Mouse (Mus musculus) embryonic fibroblast, embryonic 13.5 days (primary cell): ENCODE results near the gene Ska3. TPM values are rescaled to one million over a fixed set of nuclear protein-coding genes. Genes with fewer than 3 reads are reported as not detected.
A peak's percentile ranks its signal among the peaks of the same experiment; 100 is the strongest.

Experiments used
- H3K27ac ChIP-seq: 2 replicates; pipeline ENCODE4 v1.5.1; 2012; ENCODE audit warnings: low read length, control low read depth, inconsistent platforms; ENCODE audit not compliant: insufficient read depth
- H3K4me1 ChIP-seq: 2 replicates; pipeline ENCODE4 v1.6.1; 2011; ENCODE audit warnings: low read length; ENCODE audit not compliant: control insufficient read depth, insufficient read depth
- H3K4me3 ChIP-seq: 2 replicates; pipeline ENCODE4 v1.5.1; 2011; ENCODE audit warnings: mild to moderate bottlenecking, control low read depth, low read length; ENCODE audit not compliant: insufficient read depth
- CTCF ChIP-seq: IDR thresholded peaks from 2 replicates; pipeline ENCODE4 v1.5.1; 2011; ENCODE audit warnings: mild to moderate bottlenecking, control low read depth, low read length, moderate library complexity, borderline replicate concordance; ENCODE audit not compliant: insufficient read depth
- POLR2A ChIP-seq: IDR thresholded peaks from 2 replicates; pipeline ENCODE4 v1.6.1; 2011; ENCODE audit warnings: low read depth, mild to moderate bottlenecking, control low read depth, low read length, moderate library complexity
- polyA plus RNA-seq: library from polyadenylated mRNA; stranded (reverse); fragments of >200 nt; gene quantifications from 2 replicates; pipeline ENCODE4 v1.2.4, GENCODE M21; 2011; ENCODE audit warnings: low read depth; ENCODE audit not compliant: missing spikeins, insufficient read length

The Ska3 gene
- polyA plus RNA-seq, 1 experiment, result 18.5 TPM

GRCm38 (mm10) chr14:57797991-57798931 is 27.7 kb downstream of the Ska3 start, which contains the start of gene Sap18:
TSS of gene Sap18 (plus strand) at chr14:57798180.
- TF ChIP-seq POLR2A (peak; percentile 77), CTCF (no peak)

GRCm38 (mm10) chr14:57797551-57797950 is 28.4 kb downstream of the Ska3 start:
- no peak overlapping the region for H3K27ac ChIP-seq
- no peak for TF ChIP-seq CTCF
- no peak for TF ChIP-seq POLR2A
- H3K4me3 ChIP-seq, result peak overlapping the region; percentile 28
- no peaks in the 10 kb centered on the region for H3K4me1 ChIP-seq

More at GRCm38 (mm10) chr14:57797991-57798931, 27.7 kb downstream of the Ska3 start, which contains the start of gene Sap18:
- Histone ChIP-seq H3K4me1 (no peaks in the 10 kb centered on the region), H3K4me3 (peak within 1 kb of the TSS; percentile 74), H3K27ac (no peak within 1 kb of the TSS)

- Histone ChIP-seq H3K4me3 (no peak overlapping the region), H3K27ac (peak overlapping the region; percentile 47; the same call in 1 of the 2 replicates), H3K4me1 (no peaks in the 10 kb centered on the region)
- TF ChIP-seq POLR2A (no peak), CTCF (no peak)
These were observed 34.8 kb downstream of the Ska3 start for GRCm38 (mm10) chr14:57791171-57791570.

GRCm38 (mm10) chr14:57789759-57790158 is 36.2 kb downstream of the Ska3 start:
- Histone ChIP-seq H3K4me1 (no peaks in the 10 kb centered on the region), H3K27ac (no peak overlapping the region), H3K4me3 (no peak overlapping the region)
- TF ChIP-seq CTCF (no peak), POLR2A (no peak)

- Histone ChIP-seq H3K4me3 (no peak overlapping the region), H3K4me1 (no peaks in the 10 kb centered on the region), H3K27ac (no peak overlapping the region)
- TF ChIP-seq CTCF (no peak), POLR2A (no peak)
These were observed 36.7 kb downstream of the Ska3 start for GRCm38 (mm10) chr14:57789311-57789710.

- H3K4me1 ChIP-seq, result no peaks in the 10 kb centered on the region
- no peak overlapping the region for H3K4me3 ChIP-seq
- TF ChIP-seq POLR2A (no peak), CTCF (no peak)
- no peak overlapping the region for H3K27ac ChIP-seq
These were observed 38.6 kb downstream of the Ska3 start for GRCm38 (mm10) chr14:57787406-57787805.

- Histone ChIP-seq H3K27ac (no peak overlapping the region), H3K4me3 (no peak overlapping the region), H3K4me1 (0 out of 2 replicates have a peak, but pooled peaks cover 2% of the 10 kb centered on the region)
- no peak for TF ChIP-seq CTCF
- TF ChIP-seq POLR2A, result no peak
These were observed 53.7 kb downstream of the Ska3 start for GRCm38 (mm10) chr14:57772157-57772815.

- Histone ChIP-seq H3K4me3 (no peak overlapping the region), H3K4me1 (0 out of 2 replicates have a peak, but pooled peaks cover 2% of the 10 kb centered on the region), H3K27ac (no peak overlapping the region)
- no peak for TF ChIP-seq POLR2A
- no peak for TF ChIP-seq CTCF
These were observed 56.9 kb downstream of the Ska3 start for GRCm38 (mm10) chr14:57769102-57769501.

- TF ChIP-seq POLR2A (no peak; the same call in 1 of the 2 replicates), CTCF (no peak)
- Histone ChIP-seq H3K4me3 (no peak overlapping the region), H3K4me1 (peaks cover 16% of the 10 kb centered on the region), H3K27ac (peak overlapping the region; percentile 99)
These were observed 65.3 kb downstream of the Ska3 start for GRCm38 (mm10) chr14:57760447-57761412.
